Mouse (Mus musculus): Measurements from ENCODE around the gene Prrc2a. TPM values are rescaled to one million over a fixed set of nuclear protein-coding genes. Genes with fewer than 3 reads are reported as not detected.

Gene Prrc2a
- polyA plus RNA-seq, 1 experiment = 373 TPM

DNA sequence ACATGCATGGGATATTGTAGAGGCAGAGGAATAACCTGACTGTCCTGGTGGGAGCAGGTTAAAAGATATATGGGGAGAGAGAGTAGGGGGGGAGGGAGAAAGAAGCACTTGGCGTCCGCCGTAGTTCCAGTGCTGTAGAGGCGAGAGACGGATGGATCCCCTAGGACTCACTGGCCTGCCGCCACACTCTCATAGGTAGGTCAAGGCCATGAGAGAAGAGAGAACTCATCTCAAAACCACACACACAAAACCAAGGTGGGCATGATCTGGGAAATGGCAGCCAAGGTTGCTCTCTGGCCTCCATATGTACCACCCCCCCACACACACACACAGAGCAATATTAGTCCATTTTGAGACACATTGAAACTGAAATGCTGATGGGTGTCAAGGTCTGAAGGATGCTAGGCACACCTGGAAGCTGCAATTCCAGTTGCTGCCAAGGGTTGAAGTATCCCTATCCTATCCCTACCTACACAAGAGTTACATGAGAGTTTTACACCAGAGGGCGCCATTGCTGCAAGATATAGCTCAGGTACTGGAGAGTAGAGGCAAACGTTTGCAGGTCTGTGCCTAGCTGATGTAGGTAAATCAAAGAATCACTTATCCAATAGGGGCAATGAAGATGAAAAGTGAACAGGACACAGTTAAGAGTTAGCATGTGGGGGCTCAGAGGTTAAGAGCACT is 1.8 kb upstream of the Prrc2a start:
- H3K4me1 ChIP-seq (ENCODE audit: control insufficient read depth, insufficient read depth, low read length) = peaks cover 21% of the 10 kb centered on the region
- H3K4me3 ChIP-seq (replicated peaks; ENCODE audit: extremely low read depth, low read depth, low read length) = no peak overlapping the region
- DNase-seq = peak; percentile 50
- 71% methylated on average over 8 of the region's 8 CpGs for WGBS
- TF ChIP-seq POLR2A (IDR thresholded peaks at IDR 0.05; ENCODE audit: borderline replicate concordance, extremely low read depth, low read depth, low read length) (no peak), CTCF (IDR thresholded peaks at IDR 0.05; ENCODE audit: insufficient read depth, low read length) (peak; percentile 41; the same call in 1 of the 2 replicates)

- TF ChIP-seq CTCF (IDR thresholded peaks at IDR 0.05; ENCODE audit: insufficient read depth, low read length) = no peak
- no peak for TF ChIP-seq POLR2A (IDR thresholded peaks at IDR 0.05; ENCODE audit: borderline replicate concordance, extremely low read depth, low read depth, low read length)
- Histone ChIP-seq H3K4me3 (replicated peaks; ENCODE audit: extremely low read depth, low read depth, low read length) (peak overlapping the region; percentile 70), H3K4me1 (ENCODE audit: control insufficient read depth, insufficient read depth, low read length) (peaks cover 23% of the 10 kb centered on the region)
- WGBS = 16% methylated on average over 12 of the region's 12 CpGs
- no peak for DNase-seq
Measured at GRCm38 (mm10) chr17:35165451-35166155, 906 bp upstream of the Prrc2a start.

- H3K4me3 ChIP-seq (replicated peaks; ENCODE audit: extremely low read depth, low read depth, low read length) = peak overlapping the region; percentile 92
- TF ChIP-seq CTCF (IDR thresholded peaks at IDR 0.05; ENCODE audit: insufficient read depth, low read length) = no peak
- no peak for TF ChIP-seq POLR2A (IDR thresholded peaks at IDR 0.05; ENCODE audit: borderline replicate concordance, extremely low read depth, low read depth, low read length)
- WGBS = under 1% methylated on average over 27 of the region's 28 CpGs
- no peak for DNase-seq
- H3K4me1 ChIP-seq (ENCODE audit: control insufficient read depth, insufficient read depth, low read length) = peaks cover 23% of the 10 kb centered on the region
Measured at GRCm38 (mm10) chr17:35164218-35164567, 504 bp downstream of the Prrc2a start.

DNA sequence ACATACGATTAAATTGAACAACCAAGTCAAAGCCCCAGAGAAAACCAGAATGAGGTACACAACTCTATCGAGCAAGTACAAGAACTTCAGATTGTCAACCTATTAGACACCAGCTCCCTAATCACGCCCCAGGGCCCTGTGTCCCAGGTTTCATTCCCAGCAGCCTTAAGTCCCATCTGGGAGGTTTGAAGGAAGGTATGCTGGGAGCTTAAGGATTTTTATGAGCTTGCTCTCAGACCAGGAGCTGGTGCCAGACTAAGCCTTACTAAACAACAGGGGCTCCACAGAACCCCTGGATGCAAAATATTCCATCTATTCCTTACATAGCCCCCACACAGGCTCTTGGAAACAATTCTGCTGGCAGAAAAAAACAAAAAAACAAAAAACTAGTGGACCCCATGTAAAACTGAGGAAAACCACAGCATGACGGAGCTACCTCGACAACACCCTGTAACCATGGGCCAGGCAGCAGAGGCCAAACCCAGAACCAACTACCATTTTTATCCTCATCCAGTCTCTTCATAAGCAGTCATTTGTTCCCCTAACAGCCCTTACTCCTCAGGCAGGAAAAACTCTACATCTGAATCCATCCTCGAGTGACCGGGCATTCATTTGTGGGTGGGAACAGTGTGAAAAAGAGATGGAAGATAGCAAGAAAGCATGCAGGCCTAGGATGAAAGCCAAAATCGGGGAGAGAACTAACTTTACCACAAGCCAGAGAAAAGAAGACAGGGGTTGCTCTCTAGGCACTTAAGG is 1.2 kb downstream of the Prrc2a start:
- Histone ChIP-seq H3K4me3 (replicated peaks; ENCODE audit: extremely low read depth, low read depth, low read length) (peak overlapping the region; percentile 92), H3K4me1 (ENCODE audit: control insufficient read depth, insufficient read depth, low read length) (peaks cover 23% of the 10 kb centered on the region)
- WGBS = 4% methylated on average over 8 of the region's 8 CpGs
- TF ChIP-seq POLR2A (IDR thresholded peaks at IDR 0.05; ENCODE audit: borderline replicate concordance, extremely low read depth, low read depth, low read length) (no peak), CTCF (IDR thresholded peaks at IDR 0.05; ENCODE audit: insufficient read depth, low read length) (no peak)
- no peak for DNase-seq

GRCm38 (mm10) chr17:35162730-35163129 is 2.0 kb downstream of the Prrc2a start:
- WGBS = 11% methylated on average over 12 of the region's 12 CpGs
- TF ChIP-seq POLR2A (IDR thresholded peaks at IDR 0.05; ENCODE audit: borderline replicate concordance, extremely low read depth, low read depth, low read length) (no peak), CTCF (IDR thresholded peaks at IDR 0.05; ENCODE audit: insufficient read depth, low read length) (no peak)
- Histone ChIP-seq H3K4me3 (replicated peaks; ENCODE audit: extremely low read depth, low read depth, low read length) (peak overlapping the region; percentile 42), H3K4me1 (ENCODE audit: control insufficient read depth, insufficient read depth, low read length) (peaks cover 23% of the 10 kb centered on the region)
- peak; percentile 54 for DNase-seq

- WGBS = 44% methylated on average over 14 of the region's 14 CpGs
- H3K4me3 ChIP-seq (replicated peaks; ENCODE audit: extremely low read depth, low read depth, low read length) = no peak overlapping the region
- TF ChIP-seq POLR2A (IDR thresholded peaks at IDR 0.05; ENCODE audit: borderline replicate concordance, extremely low read depth, low read depth, low read length) (no peak), CTCF (IDR thresholded peaks at IDR 0.05; ENCODE audit: insufficient read depth, low read length) (no peak)
- peaks cover 23% of the 10 kb centered on the region for H3K4me1 ChIP-seq (ENCODE audit: control insufficient read depth, insufficient read depth, low read length)
- no peak for DNase-seq
Measured at GRCm38 (mm10) chr17:35162121-35162520, 2.6 kb downstream of the Prrc2a start.

DNA sequence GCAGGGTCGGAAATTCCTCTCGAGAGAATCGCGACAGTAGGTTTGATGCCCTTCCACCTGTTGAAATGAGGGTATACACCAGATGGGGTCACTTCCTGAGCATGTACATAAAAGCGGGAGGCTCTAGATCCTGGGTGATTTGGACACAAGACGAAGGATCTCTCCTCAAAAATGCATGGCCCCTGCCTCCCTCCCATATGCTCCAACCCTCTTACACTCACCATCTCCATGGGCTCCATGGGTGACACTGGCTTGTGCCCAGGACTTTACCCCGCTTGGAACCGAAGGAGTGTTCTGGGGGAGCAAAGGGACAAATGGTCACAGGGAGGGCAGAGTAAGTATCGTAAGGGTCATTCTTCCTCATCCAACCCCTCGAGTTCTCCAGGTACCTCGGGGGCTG is 3.3 kb downstream of the Prrc2a start:
- Histone ChIP-seq H3K4me1 (ENCODE audit: control insufficient read depth, insufficient read depth, low read length) (peaks cover 23% of the 10 kb centered on the region), H3K4me3 (replicated peaks; ENCODE audit: extremely low read depth, low read depth, low read length) (no peak overlapping the region)
- WGBS = 58% methylated on average over 11 of the region's 11 CpGs
- TF ChIP-seq POLR2A (IDR thresholded peaks at IDR 0.05; ENCODE audit: borderline replicate concordance, extremely low read depth, low read depth, low read length) (no peak), CTCF (IDR thresholded peaks at IDR 0.05; ENCODE audit: insufficient read depth, low read length) (no peak)
- no peak for DNase-seq

DNA sequence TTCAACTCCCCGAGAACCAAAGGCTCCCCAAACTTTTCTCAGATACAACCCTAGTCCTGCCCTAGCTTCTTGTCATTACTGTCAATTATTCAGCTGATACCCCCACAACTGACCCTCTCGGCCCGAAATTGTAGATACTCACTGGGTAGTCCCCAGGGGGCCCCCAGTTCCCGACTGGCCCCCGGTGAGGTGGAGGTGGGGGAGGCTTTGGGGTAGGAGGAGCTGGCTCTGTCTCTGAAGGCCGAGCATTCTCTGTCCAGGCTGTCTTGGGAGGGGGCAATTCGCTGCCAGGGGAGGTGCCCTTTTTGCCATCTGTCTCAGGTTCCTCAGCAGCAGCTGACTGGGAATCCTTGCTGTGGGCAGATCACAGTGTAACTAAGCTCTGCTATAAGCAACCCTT is 5.1 kb downstream of the Prrc2a start:
- TF ChIP-seq POLR2A (IDR thresholded peaks at IDR 0.05; ENCODE audit: borderline replicate concordance, extremely low read depth, low read depth, low read length) = no peak
- no peak for TF ChIP-seq CTCF (IDR thresholded peaks at IDR 0.05; ENCODE audit: insufficient read depth, low read length)
- peaks cover 18% of the 10 kb centered on the region for H3K4me1 ChIP-seq (ENCODE audit: control insufficient read depth, insufficient read depth, low read length)
- no peak for DNase-seq
- WGBS = 86% methylated on average over 7 of the region's 7 CpGs
- no peak overlapping the region for H3K4me3 ChIP-seq (replicated peaks; ENCODE audit: extremely low read depth, low read depth, low read length)

- H3K4me1 ChIP-seq (ENCODE audit: control insufficient read depth, insufficient read depth, low read length) = peaks cover 18% of the 10 kb centered on the region
- WGBS = 90% methylated on average over 16 of the region's 16 CpGs
- no peak overlapping the region for H3K4me3 ChIP-seq (replicated peaks; ENCODE audit: extremely low read depth, low read depth, low read length)
- DNase-seq = no peak
- TF ChIP-seq CTCF (IDR thresholded peaks at IDR 0.05; ENCODE audit: insufficient read depth, low read length) = no peak
- no peak for TF ChIP-seq POLR2A (IDR thresholded peaks at IDR 0.05; ENCODE audit: borderline replicate concordance, extremely low read depth, low read depth, low read length)
Measured at GRCm38 (mm10) chr17:35158850-35159593, 5.7 kb downstream of the Prrc2a start.
